Mouse (Mus musculus) limb, embryonic 15.5 days (tissue): ENCODE measurements around the gene Sqor. TPM values are rescaled to one million over a fixed set of nuclear protein-coding genes. Genes with fewer than 3 reads are reported as not detected.

ENCODE experiments used
- polyA plus RNA-seq: library from polyadenylated mRNA; unstranded; fragments of >200 nt; fragmentation: Nextera tagmentation; extraction: Ambion mirVana; gene quantifications from 2 replicates; pipeline ENCODE4 v1.2.1, GENCODE M21; 2015

The Sqor gene
- polyA plus RNA-seq, 1 experiment from 2014 or later: 8.0 TPM

Other genes with a start within 250 kb of the Sqor start
- gene Gatm, start 153.9 kb upstream of the Sqor start, polyA plus RNA-seq: 40.2 and 90.6 TPM in 2 replicates
- gene AA467197, start 128.3 kb upstream of the Sqor start, polyA plus RNA-seq: 0.35 TPM in 1 of 2 replicates, not detected in the other
- 9.4 and 12.8 TPM in 2 replicates for gene Slc30a4, start 62.6 kb upstream of the Sqor start, polyA plus RNA-seq
- 47.5 and 48.0 TPM in 2 replicates for gene Bloc1s6, start 26.7 kb upstream of the Sqor start, polyA plus RNA-seq